Mouse (Mus musculus) midbrain, embryonic 16.5 days (tissue): ENCODE measurements around the gene Nt5c2. TPM values are rescaled to one million over a fixed set of nuclear protein-coding genes. Genes with fewer than 3 reads are reported as not detected.
A peak's percentile ranks its signal among the peaks of the same experiment; 100 is the strongest.

Experiments used
- ATAC-seq: fragments of 200-750 bp; cut with Nextera tagmentation; 2 replicates; pipeline ENCODE4 v1.8.0; 2017; ENCODE audit warnings: moderate TSS enrichment
- H3K27ac ChIP-seq: fragments of 300-500 bp; sonication (generic); 2 replicates; pipeline ENCODE4 v1.5.1; 2014; ENCODE audit warnings: mild to moderate bottlenecking, low read length, mixed read lengths
- H3K27me3 ChIP-seq: fragments of 300-500 bp; sonication (generic); 2 replicates; pipeline ENCODE4 v1.6.1; 2014; ENCODE audit warnings: low read depth, low read length, mixed read lengths; ENCODE audit not compliant: control insufficient read depth, insufficient read depth
- H3K36me3 ChIP-seq: fragments of 300-500 bp; sonication (generic); 2 replicates; pipeline ENCODE4 v1.6.1; 2014; ENCODE audit warnings: mild to moderate bottlenecking, low read length, moderate library complexity, mixed read lengths; ENCODE audit not compliant: control insufficient read depth, insufficient read depth
- H3K4me1 ChIP-seq: fragments of 300-500 bp; sonication (generic); 2 replicates; pipeline ENCODE4 v1.6.1; 2014; ENCODE audit warnings: mild to moderate bottlenecking, low read length, mixed read lengths; ENCODE audit not compliant: control insufficient read depth, insufficient read depth
- H3K4me2 ChIP-seq: fragments of 300-500 bp; sonication (generic); 2 replicates; pipeline ENCODE4 v1.6.1; 2014; ENCODE audit warnings: mild to moderate bottlenecking, low read length, mixed read lengths
- H3K4me3 ChIP-seq: fragments of 300-500 bp; sonication (generic); 2 replicates; pipeline ENCODE4 v1.5.1; 2014; ENCODE audit warnings: low read depth, mild to moderate bottlenecking, low read length, moderate library complexity, mixed read lengths
- H3K9ac ChIP-seq: fragments of 300-500 bp; sonication (generic); 2 replicates; pipeline ENCODE4 v1.6.1; 2014; ENCODE audit warnings: low read depth, low read length, mixed read lengths
- H3K9me3 ChIP-seq: fragments of 300-500 bp; sonication (generic); replicated peaks from 2 replicates; pipeline ENCODE4 v1.6.1; 2014; ENCODE audit warnings: mild to moderate bottlenecking, low read length, mixed read lengths; ENCODE audit not compliant: control insufficient read depth, poor library complexity, severe bottlenecking
- WGBS: fragments of 180-500 bp; shearing (Covaris S2); extraction: QIAGEN DNeasy Blood & Tissue Kit; methylation state at CpG from one replicate; pipeline ENCODE4 v1.1.7; 2014; 5-methylcytosine and 5-hydroxymethylcytosine counted together
- polyA plus RNA-seq: library from polyadenylated mRNA; unstranded; fragments of >200 nt; fragmentation: Nextera tagmentation; extraction: Ambion mirVana; gene quantifications from 2 replicates; pipeline ENCODE4 v1.2.1, GENCODE M21; 2015

Gene Nt5c2
- polyA plus RNA-seq, 1 experiment from 2014 or later: 85.7 TPM

DNA sequence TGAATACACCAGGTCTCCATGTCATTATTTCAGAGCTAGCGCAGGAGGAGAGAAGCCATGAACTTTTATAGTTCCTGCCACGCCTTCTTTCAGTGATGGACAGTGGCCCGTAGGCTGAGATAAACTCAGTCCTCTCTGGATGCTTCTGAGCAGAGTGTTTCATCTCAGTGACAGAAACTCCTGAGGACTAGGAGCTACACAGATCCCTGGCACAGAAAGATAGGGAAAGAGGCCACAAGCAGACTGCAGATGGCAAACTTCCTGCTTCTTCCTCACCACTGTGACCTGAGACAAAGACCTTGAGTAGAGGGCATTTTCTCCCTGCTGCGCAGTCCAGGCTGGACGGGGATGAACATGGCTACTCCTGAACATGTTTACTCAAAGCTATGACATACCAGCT, 46.1 kb downstream of the Nt5c2 start:
- Histone ChIP-seq H3K27me3 (no peaks in the 10 kb centered on the region), H3K9me3 (no peaks in the 10 kb centered on the region), H3K4me2 (no peak overlapping the region), H3K36me3 (no peaks in the 10 kb centered on the region), H3K4me1 (peaks cover 26% of the 10 kb centered on the region), H3K27ac (no peak overlapping the region), H3K4me3 (no peak overlapping the region), H3K9ac (no peak overlapping the region)
- ATAC-seq: no peak
- WGBS: 90% methylated on average over 5 of the region's 5 CpGs

DNA sequence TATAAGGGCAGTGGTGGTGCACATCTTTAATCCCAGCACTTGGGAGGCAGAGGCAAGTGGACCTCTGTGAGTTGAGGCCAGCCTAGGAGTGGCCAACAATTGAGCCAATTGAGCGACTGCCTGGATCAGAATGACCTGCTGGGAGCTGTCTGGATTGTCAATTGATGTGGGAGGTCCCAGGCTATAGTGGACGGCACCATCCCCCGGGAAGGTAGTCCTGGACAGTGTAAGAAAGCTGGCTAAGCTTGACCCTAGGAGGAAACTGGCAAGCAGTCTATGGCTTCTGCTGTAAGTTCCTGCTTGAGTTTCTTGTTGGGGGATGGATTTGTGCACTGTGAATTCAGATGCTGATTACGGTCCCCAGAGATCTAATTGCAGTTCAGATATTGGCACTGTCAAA, 47.1 kb downstream of the Nt5c2 start:
- H3K4me3 ChIP-seq: no peak overlapping the region
- H3K4me1 ChIP-seq: peaks cover 26% of the 10 kb centered on the region
- no peak overlapping the region for H3K9ac ChIP-seq
- no peaks in the 10 kb centered on the region for H3K27me3 ChIP-seq
- H3K9me3 ChIP-seq: no peaks in the 10 kb centered on the region
- H3K4me2 ChIP-seq: no peak overlapping the region
- H3K27ac ChIP-seq: no peak overlapping the region
- no peaks in the 10 kb centered on the region for H3K36me3 ChIP-seq
- WGBS: 36% methylated on average over 4 of the region's 4 CpGs
- ATAC-seq: no peak

DNA sequence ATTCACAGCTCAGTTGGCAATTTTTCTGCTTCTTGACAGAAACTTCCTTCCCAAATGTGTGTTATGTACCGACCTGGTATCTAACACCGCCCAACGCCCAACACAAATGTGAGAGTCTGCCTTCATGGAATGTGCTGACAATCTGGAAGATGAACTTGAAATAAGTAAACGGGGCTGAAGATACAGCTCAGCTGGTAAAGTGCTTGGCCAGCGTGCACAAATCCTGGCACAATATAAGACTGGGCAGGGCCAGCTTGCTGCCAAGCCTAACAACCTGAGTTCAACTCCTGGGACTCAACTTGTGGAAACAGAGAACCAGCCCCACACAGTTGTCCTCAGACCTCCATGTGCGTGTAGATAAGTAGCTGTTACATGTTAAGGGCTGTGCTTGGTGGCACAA, 48.6 kb downstream of the Nt5c2 start:
- Histone ChIP-seq H3K27ac (no peak overlapping the region), H3K36me3 (no peaks in the 10 kb centered on the region), H3K4me1 (peaks cover 18% of the 10 kb centered on the region), H3K4me3 (no peak overlapping the region), H3K9me3 (no peaks in the 10 kb centered on the region), H3K4me2 (no peak overlapping the region), H3K27me3 (no peaks in the 10 kb centered on the region), H3K9ac (no peak overlapping the region)
- 95% methylated on average over 6 of the region's 6 CpGs for WGBS
- no peak for ATAC-seq

DNA sequence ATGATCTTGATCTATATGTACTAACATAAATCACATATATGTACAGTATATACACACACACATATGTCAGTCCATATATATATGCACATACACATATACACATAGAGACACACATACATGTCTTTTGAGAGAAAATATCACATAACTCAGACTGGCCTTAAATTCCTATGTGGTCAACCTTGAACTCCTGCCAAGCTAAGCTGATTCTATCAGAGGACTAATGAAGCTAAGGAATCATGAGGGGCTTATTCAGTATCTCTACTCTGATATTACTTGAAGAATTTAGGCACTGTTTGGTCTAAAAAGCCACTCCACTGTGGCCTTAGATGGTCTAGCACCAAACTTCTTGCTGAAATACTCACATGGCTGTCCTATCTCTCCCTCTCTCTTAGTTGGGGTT, 49.5 kb downstream of the Nt5c2 start:
- H3K9me3 ChIP-seq: no peaks in the 10 kb centered on the region

DNA sequence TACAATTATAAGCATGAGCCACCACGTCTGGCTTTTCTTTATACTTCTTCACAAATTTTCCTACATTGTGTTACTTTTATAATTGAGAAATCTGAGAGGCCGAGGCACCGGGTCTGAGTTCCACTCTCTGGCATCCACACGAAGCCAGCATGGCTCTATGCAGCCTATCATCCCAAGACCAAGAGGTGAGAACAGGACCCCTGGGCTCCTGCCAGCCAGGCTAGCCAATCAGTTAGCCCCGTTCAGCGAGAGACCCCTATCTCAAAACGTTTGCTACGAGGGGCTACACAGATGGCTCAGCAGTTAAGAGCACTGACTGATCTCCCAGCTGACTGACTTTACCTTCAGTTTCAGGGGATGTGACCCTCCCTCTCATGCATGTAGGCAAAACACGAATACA, 50.6 kb downstream of the Nt5c2 start:
- ATAC-seq: no peak
- Histone ChIP-seq H3K4me1 (peaks cover 22% of the 10 kb centered on the region), H3K27ac (no peak overlapping the region), H3K36me3 (no peaks in the 10 kb centered on the region), H3K4me2 (no peak overlapping the region), H3K9me3 (no peaks in the 10 kb centered on the region), H3K27me3 (no peaks in the 10 kb centered on the region), H3K4me3 (no peak overlapping the region), H3K9ac (no peak overlapping the region)
- 67% methylated on average over 9 of the region's 9 CpGs for WGBS

More for the DNA sequence above, 49.5 kb downstream of the Nt5c2 start:
- no peak overlapping the region for H3K4me2 ChIP-seq
- no peak overlapping the region for H3K27ac ChIP-seq
- H3K27me3 ChIP-seq: no peaks in the 10 kb centered on the region
- no peaks in the 10 kb centered on the region for H3K36me3 ChIP-seq
- ATAC-seq: no peak
- H3K4me3 ChIP-seq: no peak overlapping the region
- H3K9ac ChIP-seq: no peak overlapping the region
- H3K4me1 ChIP-seq: peaks cover 17% of the 10 kb centered on the region

DNA sequence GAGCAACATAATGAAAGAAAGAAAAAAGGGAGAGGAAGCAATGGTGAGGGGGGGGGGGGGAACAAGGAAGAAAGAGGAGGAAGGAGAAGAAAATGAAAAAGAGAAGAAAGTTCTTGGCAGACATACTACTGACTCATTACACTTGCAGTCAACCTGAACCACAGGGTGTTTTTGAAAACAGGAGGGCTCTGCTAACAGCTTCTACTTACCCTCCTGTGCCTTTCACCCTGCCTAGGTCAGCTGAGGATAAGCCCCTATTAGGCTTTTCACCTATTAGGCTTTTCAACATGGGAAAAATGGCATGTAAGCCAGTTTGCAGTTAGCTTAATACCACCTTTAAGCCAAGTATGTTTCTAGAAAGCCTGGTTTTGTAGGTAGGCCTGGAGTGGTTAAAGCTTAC, 51.5 kb downstream of the Nt5c2 start:
- H3K36me3 ChIP-seq: no peaks in the 10 kb centered on the region
- no peaks in the 10 kb centered on the region for H3K27me3 ChIP-seq
- no peak overlapping the region for H3K27ac ChIP-seq
- no peak overlapping the region for H3K9ac ChIP-seq
- H3K4me2 ChIP-seq: no peak overlapping the region
- no peak overlapping the region for H3K4me3 ChIP-seq
- peaks cover 27% of the 10 kb centered on the region for H3K4me1 ChIP-seq
- H3K9me3 ChIP-seq: no peaks in the 10 kb centered on the region
- ATAC-seq: no peak

DNA sequence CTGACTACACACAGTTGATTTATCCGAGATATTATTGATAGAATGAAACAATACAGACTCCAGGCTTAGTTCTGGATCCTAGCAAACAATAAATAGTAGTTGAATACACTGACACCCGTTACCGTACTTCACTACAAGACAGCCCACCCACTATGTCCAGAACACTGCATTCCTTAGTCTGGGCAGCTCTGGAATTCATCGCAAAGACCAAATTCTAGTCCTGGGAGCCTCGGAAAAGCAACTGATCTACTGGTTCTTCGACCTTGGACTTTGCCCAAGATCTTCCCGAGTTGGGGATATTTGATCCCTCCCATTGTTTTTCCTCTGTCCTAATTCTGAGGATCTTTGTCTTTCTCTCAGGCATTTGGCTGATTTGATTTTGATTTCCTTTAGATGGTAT, 52.1 kb downstream of the Nt5c2 start:
- Histone ChIP-seq H3K9ac (no peak overlapping the region; the same call in 1 of the 2 replicates), H3K9me3 (no peaks in the 10 kb centered on the region)

DNA sequence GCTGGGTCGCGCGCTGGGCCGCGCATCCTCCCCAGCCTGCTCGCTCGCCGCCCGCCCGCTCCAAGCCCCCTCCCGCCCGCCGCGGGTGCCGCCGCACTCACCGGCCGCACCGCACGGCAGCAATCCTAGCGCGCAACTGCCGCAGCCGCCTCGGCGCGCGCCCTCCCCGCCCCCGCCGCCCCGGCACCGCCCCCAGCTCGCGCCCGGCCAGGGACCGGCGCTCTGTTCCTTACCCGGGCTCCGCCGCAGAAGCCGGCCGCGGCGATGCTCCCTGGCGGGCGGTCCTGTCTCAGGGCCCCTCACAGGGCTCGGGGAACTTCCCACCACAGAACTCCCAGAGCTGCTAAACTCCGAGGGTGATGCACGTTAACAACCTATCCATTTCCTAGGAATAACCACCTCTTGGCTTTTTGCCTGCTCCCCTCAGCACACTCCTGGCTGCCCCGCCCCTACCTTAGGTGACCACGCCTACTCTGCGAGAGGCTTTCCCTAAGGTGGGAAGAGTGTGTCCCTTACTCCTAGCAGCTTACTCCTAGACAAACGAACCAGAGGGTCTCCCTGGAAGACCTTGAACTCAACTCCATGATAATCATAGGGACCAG, 52.7 kb downstream of the Nt5c2 start:
- no peaks in the 10 kb centered on the region for H3K27me3 ChIP-seq
- 0% methylated on average over 7 of the region's 54 CpGs for WGBS
- peak overlapping the region; percentile 84 for H3K4me2 ChIP-seq
- no peaks in the 10 kb centered on the region for H3K36me3 ChIP-seq
- H3K4me1 ChIP-seq: peaks cover 27% of the 10 kb centered on the region
- H3K27ac ChIP-seq: peak overlapping the region; percentile 99
- peak; percentile 94 for ATAC-seq
- H3K4me3 ChIP-seq: peak overlapping the region; percentile 77
- no peaks in the 10 kb centered on the region for H3K9me3 ChIP-seq
- H3K9ac ChIP-seq: peak overlapping the region; percentile 91

More for the DNA sequence above, 52.1 kb downstream of the Nt5c2 start:
- H3K4me2 ChIP-seq: peak overlapping the region; percentile 84
- H3K27me3 ChIP-seq: no peaks in the 10 kb centered on the region
- 28% methylated on average over 7 of the region's 7 CpGs for WGBS
- H3K4me1 ChIP-seq: peaks cover 27% of the 10 kb centered on the region
- H3K4me3 ChIP-seq: peak overlapping the region; percentile 77
- ATAC-seq: no peak
- no peaks in the 10 kb centered on the region for H3K36me3 ChIP-seq
- peak overlapping the region; percentile 99 for H3K27ac ChIP-seq

DNA sequence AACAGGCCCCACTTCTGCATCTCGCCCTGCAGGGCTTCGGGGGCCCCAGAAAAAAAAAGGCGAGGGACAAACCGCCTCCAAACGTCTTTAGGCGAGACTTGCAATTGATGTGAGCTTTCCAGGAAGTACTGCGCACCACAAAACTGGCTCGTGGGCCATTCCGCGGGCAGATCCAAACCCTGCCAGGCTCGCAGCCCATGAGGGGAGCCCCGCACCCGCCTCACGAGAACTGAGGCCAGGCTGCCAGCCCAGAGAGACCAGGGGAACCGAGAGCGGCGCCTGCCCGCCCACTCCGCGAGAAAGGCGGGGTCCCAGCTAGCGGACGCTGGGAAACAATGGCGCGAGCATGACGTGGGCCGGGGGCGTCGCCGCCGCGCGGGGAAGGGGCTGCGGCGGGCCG, 53.3 kb downstream of the Nt5c2 start:
- peak; percentile 95 for ATAC-seq
- Histone ChIP-seq H3K27ac (peak overlapping the region; percentile 99), H3K27me3 (no peaks in the 10 kb centered on the region), H3K4me3 (peak overlapping the region; percentile 77), H3K9me3 (no peaks in the 10 kb centered on the region), H3K36me3 (no peaks in the 10 kb centered on the region), H3K4me2 (peak overlapping the region; percentile 84), H3K9ac (peak overlapping the region; percentile 91), H3K4me1 (peaks cover 27% of the 10 kb centered on the region)
- under 1% methylated on average over 36 of the region's 36 CpGs for WGBS
